Mouse (Mus musculus) T-helper 17 cell (primary cell): ENCODE results near the gene Brd3.

ENCODE experiments used
- in situ Hi-C, 2 experiments: fragments of 300-600 bp; cut with MboI, MseI; formaldehyde crosslinking; loops; 1 replicate in 1 of 2; 2 replicates in 1 of 2; pipeline ENCODE4 v1.15.1; 2025; ENCODE audit warnings: high pct_unique_total_duplicates in 2 of 2

The Brd3 gene

DNA sequence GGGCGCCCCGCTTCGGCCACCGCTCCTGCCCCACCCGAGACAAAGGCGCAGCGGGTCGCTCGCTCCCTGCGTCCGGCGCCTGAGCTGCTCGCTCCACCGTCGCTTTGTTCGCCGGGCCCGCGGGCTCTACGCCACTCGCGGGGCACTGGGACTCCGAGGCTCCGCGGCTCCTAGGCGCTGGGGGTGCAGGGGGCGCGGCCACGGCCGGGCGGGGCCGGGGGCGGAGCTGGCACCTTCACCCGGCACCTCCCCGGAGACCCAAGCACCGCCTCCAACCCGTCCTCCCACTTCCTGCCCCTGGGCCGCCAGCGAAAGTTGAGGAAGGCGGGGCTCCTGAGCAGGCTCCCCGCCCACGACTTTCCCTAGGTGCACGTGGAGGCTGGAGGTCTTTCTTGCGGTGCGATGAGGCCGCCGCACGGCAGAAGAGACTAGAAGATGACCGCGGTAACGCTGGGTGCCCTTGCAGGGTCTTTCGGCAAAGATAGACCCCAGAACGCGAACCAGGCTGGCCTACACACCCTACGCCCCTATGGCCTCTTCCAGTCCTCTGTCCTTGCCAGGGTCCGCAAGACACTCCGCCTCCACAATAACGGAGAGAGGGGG, 80.5 kb downstream of the Brd3 start, which contains the start of gene Vav2:
TSS of gene Vav2 (minus strand) at position 179 of the 603 bp plus-strand sequence.
- in situ Hi-C loops = loop anchor here in 1 of 2 experiments (5.0 kb wide), 1 partner anchor 140 kb away; no protein-coding TSS in a partner anchor

DNA sequence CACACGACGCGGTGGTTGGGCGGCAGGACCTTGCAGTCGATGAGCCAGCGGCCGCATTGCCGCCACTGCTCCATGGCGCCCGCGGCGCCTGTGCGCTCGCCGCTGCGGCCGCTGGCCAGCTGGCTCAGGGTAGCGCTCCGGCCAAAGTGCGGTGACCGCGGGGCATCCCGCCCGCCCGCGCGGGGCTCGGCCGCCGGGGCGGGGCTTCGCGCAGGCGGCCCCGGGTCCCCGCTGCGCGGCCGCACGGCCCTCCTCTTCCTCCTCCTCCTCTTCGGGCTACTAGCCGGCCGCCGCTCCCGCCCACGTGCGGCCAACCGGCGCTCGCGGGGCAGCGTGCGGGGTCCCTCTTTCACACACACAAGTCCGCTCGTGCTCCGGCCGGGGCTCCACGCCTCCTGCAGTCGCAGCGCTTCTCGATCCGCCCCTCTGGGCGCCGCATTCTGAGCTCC, 81.0 kb downstream of the Brd3 start:
- in situ Hi-C loops = loop anchor here in 1 of 2 experiments (5.0 kb wide), 1 partner anchor 139 kb away; no protein-coding TSS in a partner anchor

DNA sequence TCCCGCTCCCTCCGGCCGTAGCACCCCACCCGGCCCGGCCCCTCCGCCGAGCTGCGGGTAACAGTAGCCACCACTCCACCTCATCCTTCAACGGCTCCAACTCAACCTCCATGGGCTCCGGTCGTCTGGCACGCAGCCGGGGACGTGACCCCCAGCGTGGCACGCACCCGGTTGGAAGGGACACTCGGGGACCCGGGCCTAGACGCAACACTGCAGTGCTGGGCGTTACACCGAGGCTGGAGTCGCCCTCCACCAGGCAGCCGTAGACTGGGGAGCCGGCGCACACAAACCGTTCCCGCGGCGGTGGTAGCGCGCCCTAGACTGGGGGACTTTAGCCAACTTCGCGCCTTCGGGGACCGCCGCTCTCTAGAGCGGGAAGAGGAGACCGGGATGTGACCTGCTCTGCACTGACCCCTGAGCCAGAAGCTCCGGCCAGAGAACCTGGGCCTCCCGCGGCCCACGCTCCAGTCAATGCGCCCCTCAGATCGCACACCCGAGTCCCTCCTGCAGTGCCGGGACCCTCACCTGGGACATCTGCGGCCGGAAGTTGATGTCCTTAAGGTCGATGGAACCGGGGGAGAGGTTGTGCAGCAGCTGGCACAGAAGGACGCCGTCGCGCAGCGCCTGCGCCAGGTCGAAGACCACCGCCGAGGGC, 81.6 kb downstream of the Brd3 start:
- in situ Hi-C loops = loop anchor here in 1 of 2 experiments (5.0 kb wide), 1 partner anchor 139 kb away; no protein-coding TSS in a partner anchor

DNA sequence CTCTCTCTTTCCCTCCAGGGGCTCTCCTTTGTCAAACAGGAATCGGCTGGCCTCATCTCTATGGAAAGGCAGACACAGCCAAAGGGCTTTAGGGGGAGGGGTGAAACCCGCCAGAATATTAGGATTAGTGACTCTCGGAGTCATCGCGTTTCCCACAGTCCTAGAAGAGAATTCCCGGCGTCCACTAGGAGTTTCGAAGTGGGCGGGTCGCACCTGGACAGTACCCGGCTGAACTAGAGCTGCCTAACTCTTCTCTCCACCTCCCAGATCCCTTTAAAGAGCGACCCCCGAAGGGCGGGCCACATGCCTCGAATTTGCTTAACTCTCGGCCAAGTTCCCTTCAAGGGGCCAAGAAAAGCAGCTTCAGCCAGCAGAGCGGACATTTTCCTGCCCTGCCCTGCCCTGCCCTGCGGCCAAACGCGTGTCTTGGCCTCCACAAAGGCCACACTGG, 82.3 kb downstream of the Brd3 start:
- in situ Hi-C loops = loop anchor here in 1 of 2 experiments (5.0 kb wide), 1 partner anchor 138 kb away; no protein-coding TSS in a partner anchor

DNA sequence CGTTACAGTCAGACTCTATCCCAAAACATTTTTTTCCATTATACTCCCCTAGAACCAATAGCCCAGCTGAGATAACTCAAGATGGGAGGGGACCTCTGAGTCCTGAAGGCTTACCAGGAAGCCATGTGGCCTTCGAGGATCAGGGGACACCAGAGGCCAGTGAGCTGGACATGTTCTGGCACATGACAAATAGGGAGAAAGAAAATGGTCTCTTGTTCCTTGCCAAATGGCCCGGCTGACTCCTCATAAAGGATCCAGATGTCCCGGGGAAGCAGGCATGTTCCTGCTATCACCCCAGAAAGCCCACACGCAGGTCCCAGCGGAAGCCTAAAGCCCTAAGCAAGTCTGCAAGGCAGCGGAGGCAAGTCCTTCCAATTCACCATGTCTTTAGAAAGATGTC, 83.9 kb downstream of the Brd3 start:
- in situ Hi-C loops = no loop called here

DNA sequence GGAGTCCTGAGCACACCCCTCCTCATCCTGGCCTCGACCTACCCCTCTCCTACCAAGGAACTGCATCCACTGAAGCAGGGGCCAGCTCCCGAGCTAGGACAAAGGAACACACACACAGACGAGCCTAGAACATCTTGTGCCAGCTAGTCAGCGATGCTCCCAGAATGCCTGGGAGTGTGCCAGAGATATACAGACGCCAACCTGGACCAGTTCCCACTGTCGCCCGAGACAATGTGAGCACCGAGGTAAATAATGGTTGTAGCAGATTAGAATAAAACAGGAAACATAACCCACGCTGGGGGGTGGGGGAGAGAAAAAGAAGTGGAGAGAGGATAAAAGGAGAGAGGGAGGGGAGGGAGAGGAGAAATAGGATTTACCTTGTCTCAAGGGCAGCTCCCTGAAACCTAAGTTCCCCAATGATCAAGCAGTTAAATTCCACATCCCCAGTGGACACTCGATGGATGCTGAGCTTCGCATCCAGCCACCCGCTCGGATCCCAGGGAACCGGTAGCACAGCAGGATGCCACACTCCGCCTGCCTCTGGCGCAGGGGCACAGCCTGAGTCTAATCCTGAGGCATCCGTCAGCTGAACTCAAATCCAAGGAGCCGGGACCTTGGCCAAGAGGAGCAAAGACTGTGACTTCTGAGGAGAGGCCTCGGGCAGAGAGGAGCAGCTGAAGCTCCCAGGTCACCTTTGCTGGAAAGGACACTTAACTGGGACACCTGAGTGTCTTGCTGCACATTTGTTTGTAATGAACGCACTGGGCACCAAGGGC, 86.0 kb downstream of the Brd3 start:
- in situ Hi-C loops = no loop called here

DNA sequence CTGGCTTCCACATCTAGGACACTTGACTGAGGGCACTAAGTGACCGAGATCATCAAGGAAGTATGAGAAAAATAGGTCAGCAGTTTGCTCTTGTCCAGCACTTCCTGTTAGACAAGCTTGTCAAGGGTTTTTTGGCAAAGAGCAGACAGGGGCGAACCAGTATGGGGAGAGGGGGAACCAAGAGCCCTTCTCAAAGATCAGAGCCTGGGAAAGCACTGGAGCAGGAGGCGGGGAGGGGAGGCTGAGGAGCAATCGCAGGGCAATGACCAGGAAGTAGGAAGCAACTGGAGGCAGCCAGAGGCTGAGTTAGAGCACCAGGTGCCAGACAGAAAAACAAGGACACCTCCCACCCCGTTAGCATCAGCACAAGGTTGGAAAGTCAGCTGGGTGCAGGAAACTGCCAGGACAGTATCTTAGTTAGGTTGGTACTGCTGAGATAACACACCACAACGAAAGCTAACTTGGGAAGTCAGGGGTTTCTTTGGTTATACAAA, 88.8 kb downstream of the Brd3 start:
- in situ Hi-C loops = no loop called here

DNA sequence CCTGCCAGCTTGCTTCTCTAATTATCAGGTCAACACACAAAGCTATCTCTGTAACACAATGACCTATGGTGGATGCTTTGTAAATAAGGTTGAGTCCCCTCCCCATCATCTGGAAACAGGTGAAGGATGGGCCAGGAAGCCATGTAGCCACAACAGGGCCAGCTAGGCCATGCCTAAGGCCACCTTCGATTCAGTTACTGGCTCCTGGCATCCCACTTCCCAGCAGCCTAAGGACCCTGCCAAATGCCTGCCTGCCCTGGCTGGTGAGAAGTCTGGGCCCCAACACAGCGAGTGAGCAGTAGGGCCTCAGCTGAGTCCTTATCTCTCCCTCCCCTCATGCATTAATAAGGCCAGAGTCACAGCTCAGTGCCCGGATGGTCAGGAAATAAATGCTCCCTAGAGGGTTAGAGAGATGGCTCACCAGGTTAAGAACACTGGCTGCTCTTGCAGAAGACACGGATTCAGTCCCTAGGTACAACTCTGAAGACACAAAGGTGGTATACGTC, 89.8 kb downstream of the Brd3 start:
- in situ Hi-C loops = no loop called here

DNA sequence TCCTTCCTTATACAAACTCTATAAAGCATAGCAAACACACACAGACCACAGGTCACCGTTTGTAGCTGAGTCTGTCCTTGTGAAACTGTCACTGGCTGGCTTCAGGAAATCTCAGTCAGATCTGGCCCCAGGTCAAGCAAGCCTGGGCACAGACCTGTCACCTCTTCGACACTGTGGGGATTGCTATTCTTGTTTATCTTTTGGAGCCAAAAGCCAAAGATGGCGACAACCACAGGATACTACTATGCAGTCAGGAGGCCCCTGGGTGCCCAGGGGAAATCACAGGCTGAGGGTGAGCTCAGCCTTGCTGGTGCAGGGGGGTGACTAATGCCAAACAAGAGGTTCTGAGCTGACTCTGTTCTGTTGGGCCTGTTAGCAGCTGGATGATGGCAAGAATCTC, 91.0 kb downstream of the Brd3 start:
- in situ Hi-C loops = no loop called here

DNA sequence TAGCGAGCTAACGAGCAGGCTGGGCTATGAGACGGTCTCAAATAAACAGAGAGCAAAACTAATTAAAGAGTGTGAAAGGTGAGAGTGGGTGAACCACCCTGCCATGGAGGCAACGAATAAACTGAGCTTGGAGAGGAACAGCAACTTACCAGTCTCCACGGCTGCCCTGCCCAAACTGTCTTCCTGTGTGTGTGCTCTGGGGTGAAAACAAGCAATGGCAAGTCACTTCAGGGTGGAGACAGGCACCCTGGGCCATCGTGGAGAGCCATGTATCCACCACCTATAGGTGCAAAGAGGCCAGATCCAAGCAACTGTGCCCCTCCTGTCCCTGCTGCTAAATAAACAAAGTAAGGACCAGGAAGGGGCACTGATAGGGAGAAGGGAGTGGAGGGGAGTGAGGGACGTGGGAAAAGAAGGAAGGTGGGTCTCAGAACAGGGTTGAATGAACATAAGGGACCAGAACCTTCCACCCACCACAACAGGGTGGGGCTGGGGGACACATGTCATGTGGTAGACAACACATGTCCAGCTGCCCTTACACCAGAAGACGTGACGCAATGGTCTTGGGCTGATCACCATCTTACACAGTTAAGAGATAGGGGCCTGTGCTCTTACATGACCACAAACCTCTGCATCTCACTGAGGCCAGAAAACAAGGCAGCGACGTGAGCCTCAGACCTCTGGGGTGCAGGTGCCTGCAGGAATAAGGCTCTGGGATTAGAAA, 92.2 kb downstream of the Brd3 start:
- in situ Hi-C loops = no loop called here

DNA sequence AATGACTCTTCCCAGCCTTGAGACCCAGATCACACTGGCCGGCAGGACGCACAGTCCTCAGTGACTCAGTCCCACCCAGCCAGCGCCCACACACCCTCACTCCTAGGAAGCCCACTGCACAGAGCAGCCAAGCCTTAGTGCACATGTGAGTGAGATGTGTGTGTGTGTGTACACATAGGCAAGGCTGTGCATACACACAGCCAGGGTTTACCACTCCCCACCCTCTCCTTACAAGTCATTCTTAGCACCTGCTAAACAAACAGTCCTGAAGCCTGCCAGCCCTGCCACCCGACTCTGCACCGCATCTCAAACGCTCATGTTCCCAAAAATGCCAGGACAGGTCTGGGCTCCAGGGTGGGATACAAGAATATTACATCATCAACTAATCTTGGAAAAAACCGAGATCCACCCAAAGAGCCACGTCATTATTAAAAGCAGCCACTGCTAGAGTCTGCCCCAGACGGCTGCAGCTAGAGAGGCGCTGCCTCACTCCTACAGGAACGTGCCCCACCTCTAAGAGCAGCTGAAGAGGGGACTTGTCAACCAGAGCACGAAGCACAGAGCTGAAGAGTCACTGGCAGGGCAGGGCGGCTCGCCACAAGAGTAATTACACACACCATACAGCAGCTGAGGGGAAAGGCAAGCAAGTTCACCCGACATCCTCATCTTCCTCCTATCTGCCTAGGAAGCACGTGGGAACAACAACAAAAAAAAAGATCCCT, 93.4 kb downstream of the Brd3 start:
- in situ Hi-C loops = no loop called here

DNA sequence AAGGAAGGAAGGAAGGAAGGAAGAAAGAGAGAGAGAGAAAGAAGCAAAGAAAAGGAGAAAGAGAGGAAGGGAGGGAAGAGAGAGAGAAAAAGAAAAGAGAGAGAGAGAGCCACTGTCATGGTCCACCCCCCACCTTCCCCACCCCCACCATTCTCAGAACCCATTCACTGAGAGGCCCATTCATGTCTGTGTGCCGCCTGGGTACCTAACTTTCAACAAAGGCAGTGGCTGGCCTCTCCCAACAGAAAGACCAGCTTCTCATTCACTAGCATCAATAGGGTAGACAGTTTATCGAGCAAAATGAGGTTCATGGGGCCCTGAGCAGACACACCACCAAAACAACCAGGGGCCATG, 93.9 kb downstream of the Brd3 start:
- in situ Hi-C loops = no loop called here

DNA sequence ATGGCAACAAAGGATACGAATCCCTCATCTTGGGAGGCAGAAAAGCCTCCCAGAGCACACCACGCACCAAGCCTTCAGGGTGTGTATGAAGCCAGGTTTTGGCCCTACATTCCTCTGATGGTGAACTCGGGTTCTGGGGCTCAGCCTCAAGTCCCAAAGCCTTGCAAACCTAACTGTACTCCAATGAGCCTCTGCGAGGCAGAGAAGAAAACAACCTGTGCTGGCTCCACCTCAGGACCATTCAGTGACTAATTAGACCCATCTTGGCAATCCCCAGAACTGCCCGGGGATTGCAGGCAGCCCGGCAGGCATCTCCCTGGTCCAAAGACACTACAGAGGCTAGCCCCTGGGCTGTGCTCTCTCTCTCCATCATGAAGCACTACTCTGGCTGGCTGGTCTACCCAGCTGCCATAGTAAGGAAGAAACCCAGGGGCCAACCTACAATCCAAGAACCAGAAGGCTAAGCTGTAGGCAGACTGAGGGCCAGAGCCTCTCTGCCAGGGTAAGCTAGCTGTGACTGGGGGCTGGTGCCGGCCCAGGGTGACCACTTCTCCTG, 95.1 kb downstream of the Brd3 start:
- in situ Hi-C loops = no loop called here

DNA sequence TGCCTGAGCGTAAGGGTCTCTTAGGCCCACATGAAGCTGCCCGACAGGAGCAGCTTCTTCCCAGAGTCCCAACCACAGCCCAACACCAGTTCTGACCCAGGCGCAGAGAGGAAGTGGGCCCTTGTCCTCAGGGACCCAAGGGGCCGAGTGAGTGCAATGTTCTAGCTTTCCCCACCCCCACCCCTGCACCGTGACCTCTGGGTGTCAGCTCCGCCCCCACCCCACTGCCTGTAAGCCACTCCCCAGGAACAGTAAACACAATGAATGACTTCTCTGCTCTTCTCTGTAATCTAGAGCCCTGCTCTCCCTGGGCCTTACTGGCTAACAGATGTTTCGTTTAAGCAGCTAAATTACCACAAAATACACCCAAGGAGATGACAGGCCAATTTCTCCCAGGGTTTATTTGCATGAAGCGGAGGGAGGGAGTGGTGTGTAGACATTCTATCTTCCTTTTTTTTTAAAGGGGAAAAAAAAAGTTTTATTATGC, 95.7 kb downstream of the Brd3 start:
- in situ Hi-C loops = no loop called here

DNA sequence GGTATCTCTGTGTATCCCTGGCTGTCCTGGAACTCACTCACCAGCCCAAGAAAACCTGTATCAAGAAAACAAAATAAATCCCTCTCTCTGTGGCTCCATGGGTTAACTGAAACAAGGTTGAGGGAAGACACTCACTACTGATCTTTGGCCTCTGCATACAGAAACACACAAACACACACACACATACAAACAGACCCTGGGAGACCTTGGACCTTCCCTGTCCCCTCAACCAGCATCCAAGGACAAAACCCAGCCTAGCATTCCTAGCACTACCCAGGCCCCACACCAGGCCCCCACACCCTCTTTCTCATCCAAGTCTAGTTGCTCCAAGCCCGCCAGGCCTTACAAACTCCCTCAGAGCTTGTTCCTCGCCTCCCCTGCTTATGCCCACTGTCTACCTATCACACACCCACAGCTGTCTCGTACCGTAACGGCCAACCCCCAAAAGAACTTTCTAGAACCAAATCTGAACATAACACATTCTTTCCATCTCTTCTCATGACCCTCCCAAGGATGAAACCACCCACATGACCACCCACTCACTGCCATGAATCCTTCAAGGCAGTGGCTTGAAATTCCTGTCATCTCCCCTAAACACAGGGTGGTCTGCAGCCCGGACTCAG, 96.8 kb downstream of the Brd3 start:
- in situ Hi-C loops = no loop called here

DNA sequence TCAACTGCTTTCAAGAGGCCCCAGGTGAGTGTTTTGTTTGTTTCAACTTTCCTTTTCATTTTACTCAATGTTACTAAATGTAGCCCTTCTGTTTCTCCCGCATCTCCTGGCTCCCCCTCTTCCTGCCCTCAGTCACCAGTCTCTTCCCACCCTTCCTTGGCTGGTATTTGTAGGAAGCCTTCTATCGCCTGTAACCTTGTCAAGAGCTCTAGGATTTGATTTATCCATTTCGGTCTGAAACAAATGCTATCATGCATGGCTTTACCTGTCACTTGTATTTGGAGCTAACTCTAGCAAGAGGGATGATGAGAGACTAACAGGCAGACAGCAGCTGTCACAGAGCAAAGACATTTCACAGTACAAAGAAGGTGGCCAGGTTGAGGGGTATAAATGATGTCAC, 99.3 kb downstream of the Brd3 start:
- in situ Hi-C loops = no loop called here

DNA sequence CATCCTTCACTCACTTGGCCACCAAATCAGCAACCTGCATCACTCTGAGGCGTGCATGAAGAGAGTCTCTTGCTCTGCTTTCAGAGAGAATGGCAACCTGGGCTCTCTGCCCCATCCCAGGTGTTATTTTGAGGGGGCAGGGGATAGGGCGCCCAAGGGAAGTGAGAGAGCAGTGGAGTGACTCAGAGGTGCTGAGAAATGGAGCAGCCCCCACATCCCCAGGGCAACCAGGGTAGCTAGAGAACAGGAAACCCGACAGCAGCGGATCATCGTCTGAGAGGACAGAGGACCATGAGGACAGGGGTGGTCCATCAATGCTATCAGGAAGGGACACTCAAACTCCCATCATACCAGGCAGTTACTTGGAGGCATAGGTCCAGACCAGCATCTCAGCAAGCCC, 100.5 kb downstream of the Brd3 start:
- in situ Hi-C loops = no loop called here

DNA sequence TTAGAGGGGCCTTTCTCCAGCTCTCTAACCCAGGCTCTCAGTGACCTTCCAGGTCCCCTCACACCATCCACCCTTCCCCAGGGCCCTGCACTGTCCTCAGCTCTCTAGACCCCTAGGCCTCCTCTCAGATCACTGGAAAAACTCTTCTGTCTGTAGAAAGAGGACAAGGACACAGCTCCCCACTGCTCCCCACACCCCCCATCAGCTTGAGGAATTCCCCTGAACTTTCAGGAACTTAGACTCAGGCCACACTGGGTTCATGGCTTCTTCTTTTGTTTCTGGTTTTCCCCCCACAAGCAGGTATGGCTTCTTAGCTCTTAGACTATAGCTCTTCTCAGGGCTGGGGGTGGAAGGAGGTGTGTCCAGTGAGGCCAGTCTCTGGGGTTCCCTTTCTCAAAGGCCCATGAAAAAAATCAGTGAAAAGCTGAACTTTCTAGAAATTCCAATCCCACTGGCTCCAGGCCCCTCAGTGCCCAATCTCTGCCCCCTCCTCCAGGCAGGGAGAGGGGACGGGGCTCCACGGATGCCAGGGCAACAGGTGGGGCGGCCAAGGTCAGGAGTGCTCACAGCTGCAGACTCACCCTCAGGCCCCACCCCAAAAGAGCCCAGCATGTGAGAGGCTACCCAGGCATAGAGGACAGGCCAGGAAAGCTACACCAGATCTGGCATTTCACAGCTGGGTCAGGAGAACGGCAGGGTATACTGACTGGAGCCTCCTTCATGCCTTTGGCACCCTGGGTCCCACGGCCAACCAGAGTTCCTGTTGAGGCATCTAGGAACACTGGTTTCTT, 102.2 kb downstream of the Brd3 start:
- in situ Hi-C loops = no loop called here
